Mouse (Mus musculus): ENCODE results near the gene Pde9a. TPM values are rescaled to one million over a fixed set of nuclear protein-coding genes. Genes with fewer than 3 reads are reported as not detected.
A peak's percentile ranks its signal among the peaks of the same experiment; 100 is the strongest.

The Pde9a gene
- polyA plus RNA-seq, 1 experiment from 2014 or later, result 44.1 TPM

GRCm38 (mm10) chr17:31436814-31437406 lies 50.9 kb downstream of the Pde9a start:
- WGBS, result 57% methylated on average over 2 of the region's 5 CpGs
- Histone ChIP-seq H3K4me2 (replicated peaks; ENCODE audit: low read depth, low read length) (no peak overlapping the region), H3K4me3 (ENCODE audit: low read depth, low read length) (no peak overlapping the region), H3K27ac (ENCODE audit: low read length) (no peak overlapping the region), H3K27me3 (replicated peaks; ENCODE audit: insufficient read depth, low read length) (no peaks in the 10 kb centered on the region), H3K4me1 (ENCODE audit: insufficient read depth, low read depth, low read length) (no peaks in the 10 kb centered on the region), H3K36me3 (ENCODE audit: insufficient read depth, low read length) (no peaks in the 10 kb centered on the region), H3K9ac (replicated peaks; ENCODE audit: low read depth) (no peak overlapping the region), H3K9me3 (ENCODE audit: low read length) (no peaks in the 10 kb centered on the region)
- ATAC-seq (no peak), DNase-seq (ENCODE audit: low spot score) (no peak)
- TF ChIP-seq EP300 (IDR thresholded peaks at IDR 0.05) (no peak), CTCF (IDR thresholded peaks at IDR 0.05) (no peak)

DNA sequence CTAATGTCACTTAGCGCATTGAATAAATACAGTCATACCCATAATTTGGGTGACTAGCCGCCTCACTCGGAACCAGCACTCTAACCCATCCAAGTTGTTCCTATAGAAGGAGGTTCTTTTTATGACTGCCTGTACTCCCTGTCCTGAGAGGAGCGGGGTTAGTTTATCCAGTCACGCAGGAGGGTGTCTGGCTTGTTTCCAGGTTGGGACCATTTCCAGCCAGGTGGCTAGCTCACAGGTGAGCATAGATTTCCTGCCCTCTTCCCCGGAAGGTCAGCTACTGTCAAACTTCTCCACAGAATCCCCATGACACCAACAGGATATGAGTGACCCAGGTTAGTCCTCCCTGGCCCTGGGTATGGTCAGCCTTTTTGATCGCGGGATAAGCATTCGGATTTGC lies 51.5 kb downstream of the Pde9a start:
- Histone ChIP-seq H3K4me2 (replicated peaks; ENCODE audit: low read depth, low read length) (no peak overlapping the region), H3K27ac (ENCODE audit: low read length) (no peak overlapping the region), H3K4me3 (ENCODE audit: low read depth, low read length) (no peak overlapping the region), H3K27me3 (replicated peaks; ENCODE audit: insufficient read depth, low read length) (no peaks in the 10 kb centered on the region), H3K4me1 (ENCODE audit: insufficient read depth, low read depth, low read length) (no peaks in the 10 kb centered on the region), H3K9me3 (ENCODE audit: low read length) (no peaks in the 10 kb centered on the region), H3K36me3 (ENCODE audit: insufficient read depth, low read length) (no peaks in the 10 kb centered on the region), H3K9ac (replicated peaks; ENCODE audit: low read depth) (no peak overlapping the region)
- DNase-seq (ENCODE audit: low spot score), result no peak
- WGBS, result 88% methylated on average over 9 of the region's 9 CpGs
- no peak for ATAC-seq
- TF ChIP-seq CTCF (IDR thresholded peaks at IDR 0.05) (no peak), EP300 (IDR thresholded peaks at IDR 0.05) (no peak)

DNA sequence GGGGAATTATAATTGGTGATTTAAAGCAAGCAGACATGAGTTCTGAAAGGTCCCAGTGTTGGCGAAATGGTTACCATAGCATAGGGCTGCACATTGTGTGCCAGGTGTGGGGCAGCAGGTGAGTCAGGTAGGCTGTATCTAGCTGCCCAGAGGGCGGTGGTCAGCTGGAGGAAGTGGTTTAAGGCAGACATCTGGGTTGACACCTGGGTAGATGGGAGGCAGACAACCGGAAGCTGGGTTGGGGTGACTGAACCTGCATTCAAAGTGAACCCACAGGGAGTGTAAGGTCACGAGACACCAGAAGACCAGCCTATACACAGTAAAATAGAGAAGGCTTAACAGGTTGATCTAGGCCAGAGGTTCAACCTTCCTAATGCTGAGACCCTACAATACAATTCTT lies 54.0 kb downstream of the Pde9a start:
- ATAC-seq (no peak), DNase-seq (ENCODE audit: low spot score) (no peak)
- TF ChIP-seq CTCF (IDR thresholded peaks at IDR 0.05) (no peak), EP300 (IDR thresholded peaks at IDR 0.05) (no peak)
- no peak overlapping the region for H3K4me2 ChIP-seq (replicated peaks; ENCODE audit: low read depth, low read length)
- no peak overlapping the region for H3K4me3 ChIP-seq (ENCODE audit: low read depth, low read length)
- peaks cover 4% of the 10 kb centered on the region; the same call in 1 of the 2 replicates for H3K4me1 ChIP-seq (ENCODE audit: insufficient read depth, low read depth, low read length)
- 88% methylated on average over 4 of the region's 4 CpGs for WGBS
- no peak overlapping the region for H3K27ac ChIP-seq (ENCODE audit: low read length)
- H3K36me3 ChIP-seq (ENCODE audit: insufficient read depth, low read length), result no peaks in the 10 kb centered on the region
- H3K9me3 ChIP-seq (ENCODE audit: low read length), result no peaks in the 10 kb centered on the region
- H3K27me3 ChIP-seq (replicated peaks; ENCODE audit: insufficient read depth, low read length), result no peaks in the 10 kb centered on the region
- no peak overlapping the region for H3K9ac ChIP-seq (replicated peaks; ENCODE audit: low read depth)

DNA sequence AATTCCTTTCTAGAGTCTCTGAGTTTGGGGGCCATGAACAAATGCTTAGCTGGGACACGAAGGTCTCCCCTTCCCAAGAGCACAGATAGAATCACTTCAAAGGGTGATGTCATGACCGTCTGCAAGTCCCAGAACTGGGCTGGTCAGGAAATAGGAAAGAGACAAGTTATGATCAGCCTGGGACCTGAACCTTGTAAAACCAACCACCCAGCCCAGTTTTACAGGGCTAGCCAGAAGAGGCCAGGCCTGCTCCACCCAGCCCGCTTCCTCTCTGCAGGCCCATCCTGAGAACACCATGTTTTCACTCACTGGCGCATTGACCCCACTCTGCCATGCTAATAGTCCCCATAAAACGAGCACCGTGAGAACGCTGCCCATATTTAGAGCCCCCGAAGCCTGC lies 56.5 kb downstream of the Pde9a start:
- no peak overlapping the region for H3K27ac ChIP-seq (ENCODE audit: low read length)
- no peak overlapping the region for H3K4me3 ChIP-seq (ENCODE audit: low read depth, low read length)
- TF ChIP-seq EP300 (IDR thresholded peaks at IDR 0.05), result peak; percentile 87
- no peak for TF ChIP-seq CTCF (IDR thresholded peaks at IDR 0.05)
- ATAC-seq (peak; percentile 70), DNase-seq (ENCODE audit: low spot score) (peak; percentile 55)
- H3K36me3 ChIP-seq (ENCODE audit: insufficient read depth, low read length), result no peaks in the 10 kb centered on the region
- H3K9ac ChIP-seq (replicated peaks; ENCODE audit: low read depth), result no peak overlapping the region
- no peaks in the 10 kb centered on the region for H3K9me3 ChIP-seq (ENCODE audit: low read length)
- H3K27me3 ChIP-seq (replicated peaks; ENCODE audit: insufficient read depth, low read length), result no peaks in the 10 kb centered on the region
- WGBS, result 79% methylated on average over 8 of the region's 8 CpGs
- peaks cover 4% of the 10 kb centered on the region; the same call in 1 of the 2 replicates for H3K4me1 ChIP-seq (ENCODE audit: insufficient read depth, low read depth, low read length)
- H3K4me2 ChIP-seq (replicated peaks; ENCODE audit: low read depth, low read length), result no peak overlapping the region

GRCm38 (mm10) chr17:31444251-31444650 lies 58.2 kb downstream of the Pde9a start:
- Histone ChIP-seq H3K9ac (replicated peaks; ENCODE audit: low read depth) (no peak overlapping the region), H3K4me1 (ENCODE audit: insufficient read depth, low read depth, low read length) (peaks cover 4% of the 10 kb centered on the region; the same call in 1 of the 2 replicates), H3K9me3 (ENCODE audit: low read length) (no peaks in the 10 kb centered on the region), H3K36me3 (ENCODE audit: insufficient read depth, low read length) (no peaks in the 10 kb centered on the region), H3K27me3 (replicated peaks; ENCODE audit: insufficient read depth, low read length) (no peaks in the 10 kb centered on the region), H3K27ac (ENCODE audit: low read length) (no peak overlapping the region), H3K4me3 (ENCODE audit: low read depth, low read length) (no peak overlapping the region), H3K4me2 (replicated peaks; ENCODE audit: low read depth, low read length) (no peak overlapping the region)
- ATAC-seq (no peak), DNase-seq (ENCODE audit: low spot score) (no peak)
- 58% methylated on average over 7 of the region's 7 CpGs for WGBS
- TF ChIP-seq EP300 (IDR thresholded peaks at IDR 0.05) (no peak), CTCF (IDR thresholded peaks at IDR 0.05) (no peak)

DNA sequence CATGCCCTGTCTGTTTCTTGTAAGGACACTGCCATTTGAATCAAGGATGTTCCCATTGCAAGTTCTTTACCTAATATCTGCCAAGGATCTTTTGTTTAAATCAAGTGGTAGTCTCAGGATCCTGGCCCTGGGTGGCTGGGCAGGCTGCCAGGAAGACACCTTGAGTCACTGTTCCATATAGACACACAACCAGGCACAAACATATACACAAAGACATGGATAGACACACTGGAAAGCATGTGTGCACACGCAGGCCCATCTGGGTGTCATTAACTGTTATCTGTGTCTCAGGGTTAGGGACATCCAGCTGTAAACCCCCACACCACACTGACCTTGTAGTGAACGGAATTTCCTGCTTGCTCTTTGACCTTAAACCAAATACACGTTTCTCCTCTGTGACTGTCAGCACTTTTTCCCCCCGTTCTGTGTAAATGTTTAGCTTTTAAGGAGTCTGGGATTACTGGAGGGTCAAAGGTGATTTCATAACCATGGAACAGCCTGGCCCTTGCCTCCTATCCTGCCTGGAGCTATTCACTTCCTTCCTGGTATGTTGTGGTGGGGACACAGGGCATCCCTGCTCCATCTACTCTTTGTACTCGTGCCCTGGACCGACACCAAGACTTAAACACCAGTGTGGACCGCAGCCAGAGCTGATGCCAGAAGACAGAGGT lies 59.2 kb downstream of the Pde9a start:
- DNase-seq (ENCODE audit: low spot score), result peak; percentile 58
- WGBS, result 21% methylated on average over 7 of the region's 7 CpGs
- peak overlapping the region; percentile 20; the same call in 1 of the 2 replicates for H3K27ac ChIP-seq (ENCODE audit: low read length)

More for the DNA sequence above, 59.2 kb downstream of the Pde9a start:
- peak; percentile 64 for ATAC-seq
- H3K36me3 ChIP-seq (ENCODE audit: insufficient read depth, low read length), result no peaks in the 10 kb centered on the region
- no peak overlapping the region for H3K9ac ChIP-seq (replicated peaks; ENCODE audit: low read depth)
- TF ChIP-seq EP300 (IDR thresholded peaks at IDR 0.05) (peak; percentile 65; the same call in 1 of the 2 replicates), CTCF (IDR thresholded peaks at IDR 0.05) (no peak)
- no peak overlapping the region for H3K4me3 ChIP-seq (ENCODE audit: low read depth, low read length)
- peaks cover 4% of the 10 kb centered on the region; the same call in 1 of the 2 replicates for H3K4me1 ChIP-seq (ENCODE audit: insufficient read depth, low read depth, low read length)
- no peaks in the 10 kb centered on the region for H3K9me3 ChIP-seq (ENCODE audit: low read length)
- H3K4me2 ChIP-seq (replicated peaks; ENCODE audit: low read depth, low read length), result no peak overlapping the region
- H3K27me3 ChIP-seq (replicated peaks; ENCODE audit: insufficient read depth, low read length), result no peaks in the 10 kb centered on the region

All from lung, postnatal 0 days (tissue).